Mouse (Mus musculus): ENCODE data around the gene Taf8.

The Taf8 gene

GRCm38 (mm10) chr17:47524991-47525390 lies 22.9 kb upstream of the Taf8 start:
- ChIA-PET POLR2A (interaction anchor here in 3 of 4 experiments (1.0 to 6.3 kb wide), 7 partner anchors 12 to 75 kb away, joined by 3 to 220 read pairs (median 31); partner anchors contain the start of genes Ccnd3 (in 1 of the 3) and Taf8 (in 1 of the 3)), CTCF (interaction anchor here in 3 of 4 experiments (0.5 to 6.3 kb wide), 4 partner anchors 13 to 139 kb away, joined by 3 to 74 read pairs (median 5); no protein-coding TSS in a partner anchor)

GRCm38 (mm10) chr17:47524055-47524454 lies 22.0 kb upstream of the Taf8 start:
- ChIA-PET CTCF (interaction anchor here in 3 of 4 experiments (0.6 to 6.3 kb wide), 6 partner anchors 12 to 659 kb away, joined by 3 to 74 read pairs (median 9); no protein-coding TSS in a partner anchor), POLR2A (interaction anchor here (0.5 to 6.3 kb wide), 19 partner anchors 8 to 255 kb away, joined by 3 to 220 read pairs (median 11); partner anchors contain the start of genes Ccnd3 (in 2 of the 4) and Taf8 (in 1 of the 4))

GRCm38 (mm10) chr17:47523211-47523682 lies 21.2 kb upstream of the Taf8 start:
- ChIA-PET CTCF (interaction anchor here (0.5 to 6.3 kb wide), 8 partner anchors 11 to 1695 kb away, joined by 3 to 74 read pairs (median 10); partner anchors contain the start of gene Taf8 (in 1 of the 4)), POLR2A (interaction anchor here in 3 of 4 experiments (0.6 to 6.8 kb wide), 35 partner anchors 8 to 215 kb away, joined by 3 to 220 read pairs (median 6); partner anchors contain the start of genes Taf8 (in 3 of the 3) and Ccnd3 (in 2 of the 3))

GRCm38 (mm10) chr17:47522536-47522935 lies 20.4 kb upstream of the Taf8 start:
- CTCF ChIA-PET, result interaction anchor here (0.6 to 6.3 kb wide), 10 partner anchors 10 to 1695 kb away, joined by 3 to 74 read pairs (median 5); partner anchors contain the start of gene Taf8 (in 1 of the 4)
- POLR2A ChIA-PET, result interaction anchor here (0.7 to 6.8 kb wide), 45 partner anchors 8 to 221 kb away, joined by 3 to 220 read pairs (median 7); partner anchors contain the start of genes Taf8 (in 3 of the 4), Ccnd3 (in 2 of the 4), Bysl (in 1 of the 4) and Gm20517 (in 1 of the 4)

- POLR2A ChIA-PET, result interaction anchor here (0.6 to 6.8 kb wide), 82 partner anchors 9 to 663 kb away, joined by 3 to 220 read pairs (median 4); partner anchors contain the start of genes Taf8 (in 4 of the 4), Ccnd3 (in 3 of the 4), Bicral (in 1 of the 4) and Bysl (in 1 of the 4)
- CTCF ChIA-PET, result interaction anchor here (0.5 to 6.3 kb wide), 22 partner anchors 10 to 1256 kb away, joined by 3 to 74 read pairs (median 4); partner anchors contain the start of genes Bysl (in 1 of the 4), Ccnd3 (in 1 of the 4), Gm20517 (in 1 of the 4) and Med20 (in 1 of the 4)
Measured at GRCm38 (mm10) chr17:47521551-47522258, 19.6 kb upstream of the Taf8 start.

- POLR2A ChIA-PET, result interaction anchor here in 3 of 4 experiments (0.7 to 6.8 kb wide), 10 partner anchors 9 to 80 kb away, joined by 3 to 58 read pairs (median 5); partner anchors contain the start of gene Taf8 (in 2 of the 3)
- CTCF ChIA-PET, result interaction anchor here in 3 of 4 experiments (0.5 to 1.1 kb wide), 4 partner anchors 9 to 82 kb away, joined by 3 to 11 read pairs (median 6); no protein-coding TSS in a partner anchor
Measured at GRCm38 (mm10) chr17:47518205-47518604, 16.1 kb upstream of the Taf8 start.

- POLR2A ChIA-PET, result interaction anchor here in 3 of 4 experiments (0.9 to 3.9 kb wide), 5 partner anchors 11 to 80 kb away, joined by 3 to 16 read pairs (median 4); partner anchors contain the start of gene Taf8 (in 1 of the 3)
- CTCF ChIA-PET, result no interaction called here
Measured at GRCm38 (mm10) chr17:47516232-47516631, 14.1 kb upstream of the Taf8 start.

- POLR2A ChIA-PET, result interaction anchor here in 3 of 4 experiments (1.0 to 3.9 kb wide), 7 partner anchors 10 to 81 kb away, joined by 3 to 16 read pairs (median 4); partner anchors contain the start of genes Taf8 (in 2 of the 3) and Ccnd3 (in 1 of the 3)
- CTCF ChIA-PET, result interaction anchor here in 1 of 4 experiments (0.5 kb wide), 1 partner anchor 79 kb away, joined by 3 read pairs; no protein-coding TSS in a partner anchor
Measured at GRCm38 (mm10) chr17:47515180-47515844, 13.2 kb upstream of the Taf8 start.

- ChIA-PET CTCF (interaction anchor here in 3 of 4 experiments (0.5 to 3.5 kb wide), 5 partner anchors 9 to 239 kb away, joined by 3 to 74 read pairs (median 3); no protein-coding TSS in a partner anchor), POLR2A (interaction anchor here in 3 of 4 experiments (0.6 to 14.7 kb wide), 26 partner anchors 8 to 667 kb away, joined by 3 to 220 read pairs (median 8); partner anchors contain the start of gene Taf8 (in 3 of the 3))
Measured at GRCm38 (mm10) chr17:47512956-47513775, 11.1 kb upstream of the Taf8 start.

GRCm38 (mm10) chr17:47511111-47512020 lies 9.3 kb upstream of the Taf8 start:
- CTCF ChIA-PET, result interaction anchor here (0.5 to 3.5 kb wide), 100 partner anchors 8 to 739 kb away, joined by 3 to 74 read pairs (median 5); partner anchors contain the start of genes Taf8 (in 4 of the 4), Bysl (in 3 of the 4), Gm20517 (in 3 of the 4) and Med20 (in 3 of the 4)
- POLR2A ChIA-PET, result interaction anchor here (0.5 to 14.7 kb wide), 148 partner anchors 9 to 1627 kb away, joined by 3 to 220 read pairs (median 5); partner anchors contain the start of genes Taf8 (in 4 of the 4), Bysl (in 2 of the 4), Gm20517 (in 2 of the 4) and Med20 (in 2 of the 4)

GRCm38 (mm10) chr17:47509031-47509705 lies 7.1 kb upstream of the Taf8 start:
- ChIA-PET POLR2A (interaction anchor here in 3 of 4 experiments (0.6 to 14.7 kb wide), 18 partner anchors 12 to 714 kb away, joined by 3 to 220 read pairs (median 4); no protein-coding TSS in a partner anchor), CTCF (interaction anchor here in 2 of 4 experiments (0.7 kb wide), 2 partner anchors 25 to 86 kb away, joined by 4 read pairs; no protein-coding TSS in a partner anchor)

GRCm38 (mm10) chr17:47508012-47508608 lies 6.0 kb upstream of the Taf8 start:
- ChIA-PET CTCF (interaction anchor here in 3 of 4 experiments (0.6 to 1.0 kb wide), 4 partner anchors 26 to 206 kb away, joined by 3 to 4 read pairs (median 4); no protein-coding TSS in a partner anchor), POLR2A (interaction anchor here in 2 of 4 experiments (0.6 to 14.7 kb wide), 15 partner anchors 12 to 504 kb away, joined by 3 to 220 read pairs (median 5); partner anchors contain the start of genes Bysl (in 1 of the 2), Gm20517 (in 1 of the 2) and Med20 (in 1 of the 2))

- ChIA-PET CTCF (no interaction called here), POLR2A (interaction anchor here in 2 of 4 experiments (1.0 to 14.7 kb wide), 8 partner anchors 10 to 91 kb away, joined by 3 to 220 read pairs (median 102); no protein-coding TSS in a partner anchor)
Measured at GRCm38 (mm10) chr17:47507523-47507922, 5.4 kb upstream of the Taf8 start.

GRCm38 (mm10) chr17:47506697-47507096 lies 4.6 kb upstream of the Taf8 start:
- ChIA-PET POLR2A (interaction anchor here in 2 of 4 experiments (0.5 to 14.7 kb wide), 10 partner anchors 9 to 276 kb away, joined by 3 to 220 read pairs (median 4); no protein-coding TSS in a partner anchor), CTCF (interaction anchor here in 1 of 4 experiments (1.1 kb wide), 1 partner anchor 88 kb away, joined by 3 read pairs; no protein-coding TSS in a partner anchor)
